Mouse (Mus musculus) kidney, adult 2 months (tissue): ENCODE measurements around the gene Itga11.

Source experiments
- CTCF ChIP-seq: fragments of 200-500 bp; conservative IDR thresholded peaks from 2 replicates; pipeline ENCODE4 v1.5.1; 2011; ENCODE audit warnings: low read depth, mild to moderate bottlenecking, control low read depth, low read length, moderate library complexity, mixed read lengths; ENCODE audit not compliant: insufficient read depth, insufficient read length
- POLR2A ChIP-seq: fragments of 200-500 bp; IDR thresholded peaks from one replicate; pipeline ENCODE4 v1.6.1; 2011; ENCODE audit warnings: low read depth, low read length, control low read depth

GRCm38 (mm10) chr9:62819494-62819893 is 141.9 kb downstream of the Itga11 start:
- TF ChIP-seq POLR2A = no peak
- TF ChIP-seq CTCF = no peak
